Mouse (Mus musculus) cerebellum, adult 2 months (tissue): Measurements from ENCODE around the gene Ltbr. TPM values are rescaled to one million over a fixed set of nuclear protein-coding genes. Genes with fewer than 3 reads are reported as not detected.

Experiments used
- DNase-seq, 2 experiments: peaks; one replicate each; pipeline ENCODE4 v3.0.0; 2021
- H3K27ac ChIP-seq: fragments of 200-500 bp; 2 replicates; pipeline ENCODE4 v1.5.1; 2012; ENCODE audit warnings: low read length, control low read depth, inconsistent platforms; ENCODE audit not compliant: insufficient read depth
- H3K27me3 ChIP-seq: fragments of 200-500 bp; 2 replicates; pipeline ENCODE4 v1.6.1; 2012; ENCODE audit warnings: inconsistent platforms, mild to moderate bottlenecking, low read length, moderate library complexity; ENCODE audit not compliant: control insufficient read depth, insufficient read depth
- H3K4me1 ChIP-seq: fragments of 200-500 bp; 2 replicates; pipeline ENCODE4 v1.6.1; 2011; ENCODE audit warnings: low read length; ENCODE audit not compliant: control insufficient read depth, insufficient read depth
- H3K4me3 ChIP-seq: fragments of 200-500 bp; replicated peaks from 2 replicates; pipeline ENCODE3; 2011; ENCODE audit warnings: mild to moderate bottlenecking, low read depth, low read length, control low read depth; ENCODE audit not compliant: insufficient read depth
- CTCF ChIP-seq: fragments of 200-500 bp; IDR thresholded peaks from 2 replicates; pipeline ENCODE4 v1.5.1; 2011; ENCODE audit warnings: low read depth, mild to moderate bottlenecking, control low read depth, low read length, moderate library complexity, borderline replicate concordance; ENCODE audit not compliant: insufficient read depth
- POLR2A ChIP-seq: fragments of 200-500 bp; IDR thresholded peaks from 2 replicates; pipeline ENCODE4 v1.6.1; 2011; ENCODE audit warnings: low read length, control low read depth, borderline replicate concordance; ENCODE audit not compliant: insufficient read depth
- WGBS: fragments of 180-500 bp; shearing (Covaris S2); methylation state at CpG from one replicate; pipeline ENCODE4 v1.1.7; 2018; 5-methylcytosine and 5-hydroxymethylcytosine counted together
- polyA plus RNA-seq: library from polyadenylated mRNA; depleted of rRNA; stranded (reverse); fragments of >200 nt; gene quantifications from 2 replicates; pipeline ENCODE4 v1.2.3, GENCODE M21; 2012

Ltbr gene
- polyA plus RNA-seq, 1 experiment, result 12.5 TPM

- Histone ChIP-seq H3K27me3 (no peaks in the 10 kb centered on the region; the same call in 1 of the 2 replicates), H3K4me3 (no peak overlapping the region), H3K27ac (no peak overlapping the region), H3K4me1 (peaks cover 10% of the 10 kb centered on the region; the same call in 1 of the 2 replicates)
- TF ChIP-seq POLR2A (no peak), CTCF (no peak)
- WGBS, result 46% methylated on average over 7 of the region's 7 CpGs
- DNase-seq, result no peak
These were observed 3.4 kb upstream of the Ltbr start for GRCm38 (mm10) chr6:125317077-125317476.

- WGBS, result 74% methylated on average over 6 of the region's 6 CpGs
- no peak for TF ChIP-seq CTCF
- no peak for TF ChIP-seq POLR2A
These were observed 1.1 kb upstream of the Ltbr start for GRCm38 (mm10) chr6:125314746-125315145.

GRCm38 (mm10) chr6:125314231-125314563 lies 512 bp upstream of the Ltbr start:
- no peak overlapping the region for H3K27ac ChIP-seq
- no peak for DNase-seq
- no peaks in the 10 kb centered on the region for H3K27me3 ChIP-seq
- peaks cover 6% of the 10 kb centered on the region; the same call in 1 of the 2 replicates for H3K4me1 ChIP-seq
- H3K4me3 ChIP-seq, result peak overlapping the region; percentile 39
- WGBS, result 51% methylated on average over 7 of the region's 7 CpGs
- TF ChIP-seq POLR2A (no peak), CTCF (no peak)

More at GRCm38 (mm10) chr6:125314746-125315145, 1.1 kb upstream of the Ltbr start:
- H3K27ac ChIP-seq, result no peak overlapping the region
- H3K4me1 ChIP-seq, result peaks cover 4% of the 10 kb centered on the region; the same call in 1 of the 2 replicates
- H3K27me3 ChIP-seq, result no peaks in the 10 kb centered on the region
- no peak overlapping the region for H3K4me3 ChIP-seq
- DNase-seq, result no peak

DNA sequence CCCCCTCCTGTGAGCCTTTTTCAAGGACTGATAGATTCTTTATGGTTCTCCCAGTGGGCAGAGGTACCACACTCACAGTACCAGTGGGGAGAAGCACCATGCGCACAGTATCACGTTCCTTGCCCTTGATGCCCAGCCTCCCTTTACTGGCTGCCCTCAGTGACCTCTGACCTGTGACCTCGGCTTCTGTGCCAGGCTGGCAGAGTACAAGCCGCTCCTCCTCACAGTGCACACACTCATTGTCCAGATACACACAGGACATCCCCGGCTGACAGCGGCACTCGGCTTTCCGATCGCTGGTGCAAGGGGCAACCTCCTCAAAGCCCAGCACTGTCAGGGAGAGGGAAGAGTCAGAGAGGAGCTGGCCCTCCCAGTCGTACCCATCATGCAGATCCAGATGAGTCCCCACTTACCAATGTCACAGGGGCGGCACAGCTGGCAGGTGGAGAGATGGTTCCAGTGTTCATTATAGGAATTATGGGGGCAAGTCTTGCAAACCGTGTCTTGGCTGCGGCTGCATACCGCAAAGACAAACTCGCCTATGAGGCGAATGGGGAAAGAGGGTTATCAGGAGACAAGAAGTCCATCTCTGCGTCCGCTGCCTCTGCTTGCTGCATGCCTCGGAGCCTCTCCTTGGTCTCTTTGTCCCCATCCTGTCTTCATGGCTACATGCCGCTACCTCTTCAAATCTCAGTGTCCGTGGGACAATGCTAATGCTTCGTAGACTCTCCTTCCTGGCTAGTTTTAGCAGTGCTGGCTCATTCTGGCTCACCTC lies 917 bp downstream of the Ltbr start:
- H3K27me3 ChIP-seq, result no peaks in the 10 kb centered on the region
- TF ChIP-seq CTCF (no peak), POLR2A (no peak)
- peaks cover 8% of the 10 kb centered on the region; the same call in 1 of the 2 replicates for H3K4me1 ChIP-seq
- no peak overlapping the region for H3K27ac ChIP-seq
- no peak overlapping the region for H3K4me3 ChIP-seq
- WGBS, result 86% methylated on average over 22 of the region's 22 CpGs
- DNase-seq, result no peak

DNA sequence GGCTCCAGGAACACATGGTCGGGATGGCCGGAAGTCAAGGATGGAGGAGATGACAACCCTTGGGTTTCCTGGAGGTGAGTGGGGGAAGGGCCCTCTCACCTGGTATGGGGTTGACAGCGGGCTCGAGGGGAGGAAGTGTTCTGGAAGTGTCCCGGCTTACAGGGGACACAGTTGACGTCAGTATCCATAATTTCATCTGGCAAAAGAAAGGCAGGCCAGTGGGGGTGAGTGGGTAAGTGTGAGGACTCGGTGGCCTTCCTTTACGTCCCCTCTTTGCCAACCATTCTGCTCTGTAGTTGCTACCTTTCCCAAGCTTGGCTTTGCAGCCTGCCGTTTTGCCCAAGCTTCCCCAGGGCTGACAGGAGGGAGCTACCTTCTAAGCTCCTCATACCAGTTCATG lies 1.5 kb downstream of the Ltbr start:
- TF ChIP-seq POLR2A, result no peak
- TF ChIP-seq CTCF, result no peak
- no peaks in the 10 kb centered on the region for H3K27me3 ChIP-seq
- peaks cover 8% of the 10 kb centered on the region; the same call in 1 of the 2 replicates for H3K4me1 ChIP-seq
- no peak for DNase-seq
- WGBS, result 90% methylated on average over 9 of the region's 9 CpGs
- no peak overlapping the region for H3K27ac ChIP-seq
- no peak overlapping the region for H3K4me3 ChIP-seq

GRCm38 (mm10) chr6:125309406-125309805 lies 4.3 kb downstream of the Ltbr start:
- Histone ChIP-seq H3K27ac (no peak overlapping the region), H3K4me3 (no peak overlapping the region), H3K27me3 (no peaks in the 10 kb centered on the region), H3K4me1 (peaks cover 8% of the 10 kb centered on the region; the same call in 1 of the 2 replicates)
- WGBS, result 30% methylated on average over 5 of the region's 5 CpGs
- DNase-seq, result no peak
- TF ChIP-seq POLR2A (no peak), CTCF (no peak)

- Histone ChIP-seq H3K27me3 (no peaks in the 10 kb centered on the region), H3K4me3 (no peak overlapping the region), H3K4me1 (peaks cover 5% of the 10 kb centered on the region; the same call in 1 of the 2 replicates), H3K27ac (no peak overlapping the region)
- 24% methylated on average over 13 of the region's 13 CpGs for WGBS
- TF ChIP-seq POLR2A (no peak), CTCF (no peak)
- DNase-seq, result no peak
These were observed 4.8 kb downstream of the Ltbr start for GRCm38 (mm10) chr6:125308921-125309320.

GRCm38 (mm10) chr6:125307091-125307490 lies 6.6 kb downstream of the Ltbr start:
- WGBS, result 60% methylated on average over 5 of the region's 5 CpGs
- Histone ChIP-seq H3K27me3 (no peaks in the 10 kb centered on the region), H3K4me1 (0 out of 2 replicates have a peak, but pooled peaks cover 4% of the 10 kb centered on the region), H3K4me3 (no peak overlapping the region), H3K27ac (no peak overlapping the region)
- TF ChIP-seq CTCF (no peak), POLR2A (no peak)
- no peak for DNase-seq
